Mouse (Mus musculus): ENCODE results near the gene Celf5.

Gene Celf5

DNA sequence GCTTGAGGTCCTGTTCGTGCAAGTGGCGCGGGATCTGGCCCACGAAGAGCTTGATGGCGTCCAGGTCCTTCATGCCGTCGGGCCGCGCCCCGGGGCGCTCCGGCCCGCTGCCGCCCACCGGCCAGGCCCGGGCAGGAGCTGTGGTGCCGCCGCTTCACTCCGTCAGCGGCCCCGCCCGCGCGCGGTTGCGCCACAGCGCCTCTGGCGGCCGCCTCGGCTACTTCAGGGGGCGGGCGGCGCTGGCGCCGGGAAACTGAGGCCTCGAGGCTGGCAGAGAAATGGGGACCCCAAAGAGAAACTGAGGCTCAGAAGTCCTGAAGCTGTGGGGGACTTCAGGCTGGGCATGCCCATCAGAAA is at the start of gene Celf5:
Celf5 (minus strand) TSS at position 177 of the 357 bp plus-strand sequence.
- DNase-seq (ENCODE audit: low spot score in 2 of 2): peak in 1 of 2 experiments; percentile 55

- peak; percentile 61 to 75 for DNase-seq (ENCODE audit: low spot score in 2 of 2)
Observed at GRCm38 (mm10) chr10:81526779-81527178, 44.3 kb upstream of the Celf5 start.

DNA sequence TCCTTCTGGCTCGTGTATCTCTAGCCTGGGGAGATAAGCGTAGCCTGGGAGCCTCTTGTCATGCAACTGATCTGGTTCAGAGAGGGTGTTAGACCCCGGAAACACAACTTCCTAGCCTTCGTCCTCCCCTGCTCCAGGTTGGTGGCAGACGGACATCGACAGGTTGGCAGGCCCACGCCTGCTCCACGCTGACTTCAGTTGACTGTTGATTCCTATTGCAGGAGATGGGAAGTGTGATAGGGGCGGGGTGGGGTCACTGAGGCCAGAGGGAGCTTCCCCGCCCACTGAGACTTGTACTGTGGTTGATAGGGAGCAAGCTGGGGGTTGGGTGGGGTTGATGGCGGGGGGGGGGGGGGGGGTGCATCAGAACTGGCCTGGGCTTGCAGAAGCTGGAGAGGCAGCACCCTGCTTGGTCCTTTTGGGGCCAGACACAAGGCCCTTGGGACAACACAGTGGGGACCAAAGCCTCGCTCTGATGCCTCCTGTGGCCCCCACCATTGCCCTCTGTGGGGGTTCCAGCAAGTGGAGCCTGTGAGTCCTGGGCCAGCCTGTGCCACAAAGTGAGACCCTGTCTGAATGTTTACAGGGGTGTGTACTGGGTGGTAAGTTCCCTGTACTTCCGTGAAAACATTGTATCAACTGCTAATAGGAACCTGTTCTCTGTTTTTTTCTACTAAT is 42.6 kb upstream of the Celf5 start:
- DNase-seq (ENCODE audit: low spot score in 2 of 2): no peak

DNA sequence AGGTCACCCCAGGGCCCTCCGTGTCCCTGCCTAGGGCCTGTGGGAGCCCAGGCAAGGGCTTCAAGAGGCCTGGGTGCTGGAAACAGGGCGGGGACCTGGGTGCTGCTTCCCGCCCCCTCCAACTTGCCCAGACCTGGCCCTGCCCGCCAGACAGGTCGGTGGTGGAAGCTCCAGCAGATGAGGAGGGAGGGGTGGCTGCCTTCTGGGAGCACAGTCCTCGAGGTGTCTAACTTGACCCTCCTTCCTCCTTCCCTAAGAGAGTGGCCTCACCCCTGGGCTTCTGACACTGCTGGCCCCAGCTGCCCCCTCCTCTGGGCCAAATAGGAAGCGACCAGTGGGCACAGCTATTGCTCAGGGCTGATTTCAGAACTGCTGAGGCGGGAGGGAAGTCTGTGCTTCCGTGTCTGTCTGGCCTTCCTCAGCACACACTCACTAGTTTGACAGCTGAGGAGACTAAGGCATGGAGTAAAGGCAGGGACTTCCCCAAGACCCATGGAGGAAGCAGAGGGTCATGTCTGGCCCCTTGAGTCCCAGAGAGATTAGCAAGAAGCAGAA is 41.6 kb upstream of the Celf5 start, which contains the start of gene Gna15:
Gna15 (minus strand) TSS at position 175 of the 555 bp plus-strand sequence.
- DNase-seq (ENCODE audit: low spot score in 2 of 2): no peak

DNA sequence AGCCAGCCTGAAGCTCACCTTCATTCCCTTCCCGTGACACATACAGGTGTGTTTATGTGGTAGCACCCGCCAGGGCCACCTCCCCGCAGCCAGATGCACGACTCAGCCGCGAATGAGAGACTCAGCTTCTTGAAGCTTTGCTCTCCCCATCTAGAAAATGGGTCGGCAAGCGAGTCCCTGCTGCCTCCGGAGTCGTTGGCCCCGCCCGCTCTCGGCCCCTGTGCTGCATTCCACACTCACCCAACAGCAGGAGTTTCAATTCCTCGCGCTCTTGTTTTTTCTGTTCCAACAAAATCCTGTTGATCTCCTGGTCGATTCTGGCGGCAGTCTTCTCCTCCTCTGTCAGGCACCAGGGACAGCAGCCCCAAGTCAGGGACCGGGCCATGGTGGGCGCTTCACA is 41.1 kb upstream of the Celf5 start:
- DNase-seq (ENCODE audit: low spot score in 2 of 2): no peak

- DNase-seq (ENCODE audit: low spot score in 2 of 2): no peak
Observed at GRCm38 (mm10) chr10:81523142-81523541, 40.6 kb upstream of the Celf5 start.

DNA sequence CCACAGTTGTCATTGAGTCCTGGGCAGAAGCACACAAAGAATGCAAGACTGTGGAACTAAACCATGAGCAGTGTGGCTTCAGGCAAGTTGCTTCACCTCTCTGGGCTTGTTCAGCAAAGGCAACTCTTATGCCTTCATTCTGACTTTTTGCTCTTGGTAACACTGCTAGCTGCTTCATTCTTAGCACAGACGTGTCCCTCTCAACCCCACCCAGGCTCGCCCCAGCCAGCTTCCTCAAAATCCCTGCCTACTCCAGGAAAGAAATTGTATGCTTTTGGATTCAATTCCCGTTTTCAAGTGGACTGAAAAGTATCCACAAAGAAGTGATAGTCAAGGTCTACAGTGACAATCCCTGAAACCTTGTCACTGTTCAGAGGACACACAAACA is 37.5 kb upstream of the Celf5 start:
- no peak for DNase-seq (ENCODE audit: low spot score in 2 of 2)

- DNase-seq (ENCODE audit: low spot score in 2 of 2): no peak
Observed at GRCm38 (mm10) chr10:81519227-81519977, 36.9 kb upstream of the Celf5 start.

GRCm38 (mm10) chr10:81518546-81518945 is 36.0 kb upstream of the Celf5 start:
- peak in 1 of 2 experiments; percentile 47 for DNase-seq (ENCODE audit: low spot score in 2 of 2)

GRCm38 (mm10) chr10:81517227-81517626 is 34.7 kb upstream of the Celf5 start:
- DNase-seq (ENCODE audit: low spot score in 2 of 2): no peak

DNA sequence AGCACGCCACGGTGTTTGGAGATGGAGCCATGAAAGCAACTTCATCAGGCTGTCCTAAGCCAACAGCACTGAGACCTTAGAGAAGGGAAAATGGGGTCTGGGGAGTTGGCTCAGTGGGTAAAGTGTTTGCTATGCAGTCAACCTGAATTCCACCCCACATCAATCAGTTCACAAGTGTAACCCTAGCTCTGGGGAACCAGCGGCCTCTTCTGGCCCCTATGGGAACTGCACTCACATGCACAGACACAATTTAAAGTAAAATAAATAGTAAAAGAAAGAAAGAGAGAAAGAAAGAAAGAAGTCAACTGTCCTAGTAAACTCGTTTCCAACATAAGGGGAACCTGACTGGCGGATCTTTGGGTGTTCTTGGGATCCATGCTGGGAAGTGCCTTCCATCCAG is 31.3 kb upstream of the Celf5 start:
- no peak for DNase-seq (ENCODE audit: low spot score in 2 of 2)

GRCm38 (mm10) chr10:81510246-81510810 is 27.8 kb upstream of the Celf5 start:
- no peak for DNase-seq (ENCODE audit: low spot score in 2 of 2)

DNA sequence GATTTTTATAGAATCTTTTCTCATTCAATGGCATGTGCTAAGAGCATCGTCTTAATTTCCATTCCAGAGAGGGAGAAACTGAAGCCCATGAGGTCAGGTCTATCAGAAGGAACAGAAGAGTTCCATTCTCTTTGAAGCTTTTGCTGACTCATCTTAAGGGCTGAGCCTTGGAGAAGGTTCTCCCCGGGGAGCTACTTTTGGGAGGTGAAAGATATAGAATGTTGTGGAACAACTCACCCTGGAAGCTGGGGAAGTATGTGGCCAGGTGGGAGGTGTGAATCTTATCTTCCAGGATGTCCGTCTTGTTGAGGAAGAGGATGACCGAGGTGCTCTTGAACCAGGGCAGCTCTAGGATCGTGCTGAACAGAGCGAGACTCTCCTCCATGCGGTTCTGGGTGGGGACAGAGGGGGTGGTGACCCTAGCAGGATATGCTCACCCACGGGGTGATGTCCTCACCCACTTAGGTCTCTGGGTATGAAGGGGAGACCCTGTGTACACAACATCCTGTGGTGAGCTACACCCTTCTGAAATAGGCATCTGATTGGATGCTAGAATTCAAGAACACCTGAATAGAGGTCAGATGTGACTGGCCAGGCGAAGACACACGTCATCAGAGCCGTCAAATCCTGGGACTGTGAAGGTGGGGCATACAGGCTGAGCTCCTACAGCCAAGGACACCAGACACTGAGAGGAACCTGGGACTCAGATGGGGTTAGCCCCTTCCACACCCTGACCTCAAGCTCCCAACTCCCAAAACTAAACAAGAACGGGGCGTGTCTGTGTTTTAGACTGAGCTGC is 25.4 kb upstream of the Celf5 start:
- no peak for DNase-seq (ENCODE audit: low spot score in 2 of 2)

DNA sequence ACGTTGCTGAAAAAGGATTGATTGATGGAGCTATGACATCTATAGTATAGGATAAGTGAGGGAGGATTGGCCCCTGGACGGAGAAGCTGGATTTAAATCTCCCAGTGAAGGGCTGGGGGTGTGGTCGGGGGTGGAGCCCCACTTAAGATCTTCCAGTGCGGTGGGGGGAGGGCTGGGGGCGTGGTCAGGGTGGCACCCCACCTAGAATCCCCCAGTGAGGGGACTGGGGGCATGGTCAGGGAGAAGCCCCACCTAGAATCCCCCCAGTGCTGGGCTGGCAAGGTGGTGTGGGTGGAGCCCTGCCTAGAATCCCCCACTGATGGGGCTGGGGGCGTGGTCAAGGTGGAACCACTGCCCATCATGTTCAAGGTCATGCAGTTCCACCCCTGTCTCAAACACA is 24.6 kb upstream of the Celf5 start:
- no peak for DNase-seq (ENCODE audit: low spot score in 2 of 2)

DNA sequence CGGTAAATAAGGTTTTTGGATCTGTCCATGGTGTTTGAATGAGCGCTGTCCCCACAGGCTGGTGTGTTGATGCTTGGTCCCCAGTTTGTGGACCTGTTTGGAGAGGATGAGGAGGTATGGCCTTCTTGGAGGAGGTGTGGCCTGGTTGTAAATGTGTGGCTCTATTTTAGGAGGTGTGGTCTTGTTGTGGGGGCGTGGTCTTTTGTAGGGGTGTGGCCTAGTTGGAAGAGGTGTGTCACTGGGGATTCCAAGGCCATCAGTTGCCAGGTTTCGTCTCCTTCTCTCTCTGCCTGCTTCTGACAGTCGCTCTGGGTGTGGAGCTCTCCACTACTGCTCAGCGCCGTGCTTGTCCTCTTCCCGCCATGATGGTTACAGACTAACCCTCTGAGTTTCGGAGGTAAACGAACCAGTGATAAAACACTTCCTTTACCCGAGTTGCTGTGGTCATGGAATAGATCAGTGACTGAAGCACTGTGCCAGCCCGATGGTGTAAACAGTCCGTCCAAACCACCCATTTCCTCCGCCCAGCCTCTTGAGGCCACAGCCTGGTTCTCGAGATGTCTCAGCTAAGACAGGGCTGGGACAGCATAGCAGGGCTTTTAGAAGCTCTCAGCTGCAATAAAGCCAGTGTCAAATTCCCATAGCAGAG is 22.6 kb upstream of the Celf5 start:
- no peak for DNase-seq (ENCODE audit: low spot score in 2 of 2)

DNA sequence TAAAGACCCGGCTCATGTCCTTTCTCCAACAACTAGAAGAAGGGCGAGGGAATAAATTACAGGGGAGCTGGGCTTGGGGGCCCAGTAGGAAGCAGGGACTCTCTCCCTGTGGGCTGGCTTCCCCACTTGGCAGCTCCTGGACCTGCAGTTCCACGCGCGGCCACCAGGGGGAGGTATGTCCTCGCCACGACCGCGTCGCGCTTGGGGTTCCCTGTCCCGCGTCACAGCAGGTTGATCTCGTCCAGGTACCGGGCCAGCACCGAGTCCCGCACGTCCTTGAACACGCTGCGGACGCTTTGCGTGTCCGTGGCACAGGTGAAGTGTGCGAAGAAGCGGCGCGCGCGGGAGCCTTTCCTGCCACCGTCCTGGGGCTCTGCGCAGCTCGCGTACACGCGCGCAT is 20.1 kb upstream of the Celf5 start:
- peak; percentile 91 to 94 for DNase-seq (ENCODE audit: low spot score in 2 of 2)

GRCm38 (mm10) chr10:81501863-81502262 is 19.4 kb upstream of the Celf5 start:
- DNase-seq (ENCODE audit: low spot score in 2 of 2): no peak

GRCm38 (mm10) chr10:81500032-81500431 is 17.5 kb upstream of the Celf5 start, which contains the start of gene S1pr4:
Gene S1pr4, minus strand, starts transcription at chr10:81500132.
- no peak for DNase-seq (ENCODE audit: low spot score in 2 of 2)

DNA sequence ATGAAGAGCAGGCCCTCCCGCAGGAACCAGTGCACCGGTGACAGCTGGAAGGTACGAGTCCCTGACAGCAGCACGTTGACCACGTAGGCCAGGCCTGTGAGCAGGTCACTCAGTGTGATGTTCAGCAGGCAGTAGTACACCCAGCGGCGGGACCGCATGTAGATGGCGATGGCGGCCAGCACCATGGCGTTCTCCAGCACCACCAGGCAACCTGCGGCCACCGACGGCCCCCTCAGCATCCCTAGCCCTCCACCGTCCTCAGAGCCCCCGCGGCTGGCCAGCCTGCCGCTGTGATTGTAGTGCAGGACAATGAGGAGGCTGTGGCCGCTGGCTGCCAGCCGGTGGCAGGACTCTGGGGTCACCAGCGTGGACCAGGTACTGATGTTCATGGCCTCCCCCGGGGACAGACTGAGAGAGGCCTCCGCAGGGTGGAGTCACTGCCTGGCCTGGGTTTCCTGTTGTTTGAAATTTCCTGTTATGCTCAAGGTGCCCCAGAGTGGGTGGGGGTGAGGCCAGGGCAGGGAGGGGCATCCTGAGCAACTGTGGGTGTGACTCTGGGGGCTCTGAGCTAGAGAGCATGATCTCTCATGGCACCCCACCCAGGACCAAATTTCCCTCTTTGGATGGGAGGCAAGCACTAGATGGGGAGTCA is 16.9 kb upstream of the Celf5 start:
- no peak for DNase-seq (ENCODE audit: low spot score in 2 of 2)

- no peak for DNase-seq (ENCODE audit: low spot score in 2 of 2)
Observed at GRCm38 (mm10) chr10:81498316-81499249, 16.1 kb upstream of the Celf5 start.

Data from frontal cortex, postnatal 25 days (tissue).